In the genomic region with DNA sequence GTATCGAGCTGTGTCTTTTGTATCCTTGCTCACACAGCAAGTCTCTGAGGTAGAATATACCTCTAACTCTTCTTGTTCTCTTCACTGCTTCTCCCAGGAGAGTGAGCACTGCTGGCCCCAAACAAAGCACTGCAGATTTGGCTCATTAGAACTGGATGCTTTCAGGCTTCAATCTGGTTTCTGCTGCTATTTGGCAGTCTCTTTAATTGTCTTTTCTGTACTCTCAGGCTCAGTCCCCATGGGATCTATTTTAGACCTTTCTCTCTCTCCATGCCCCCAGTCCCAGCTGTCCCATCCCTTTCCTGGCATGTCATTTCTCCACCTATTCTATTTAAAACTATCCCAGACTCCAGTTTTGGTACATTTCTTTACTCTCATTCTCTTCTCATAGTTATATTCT, we compare ENCODE assay signal across 14 mouse cellular contexts. TPM values are rescaled to one million over a fixed set of nuclear protein-coding genes. Genes with fewer than 3 reads are reported as not detected.
DNase-seq lines count a peak whose midpoint lies in the region; ATAC-seq and TF ChIP-seq lines count a peak whose summit lies in the region.
"Had no signal": no experiment of that assay in that cellular context is flagged by ENCODE, and none has a peak within 500 bp of the region (broad histone marks: within the 10 kb centered on the region; RNA-seq: fewer than 3 reads in every experiment).

No protein-coding gene starts in this region.

- peak; percentile 13 for DNase-seq in forebrain, postnatal 0 days
- no peak for DNase-seq in forebrain, embryonic 11.5 days (ENCODE audit: low spot score)
- DNase-seq in layer of hippocampus, adult 2 months (ENCODE audit: low spot score in 2 of 2): peak; percentile 55 to 58
- DNase-seq in telencephalon, adult 2 months (ENCODE audit: low read depth, low spot score): peak; percentile 83
- DNase-seq in embryo, embryonic 10.5 days (ENCODE audit: low spot score): no peak
- no peak for DNase-seq in gastrocnemius, postnatal 14 days
- DNase-seq: adrenal gland, adult 2 months; kidney, postnatal 14 days; lung, postnatal 4 days had no signal

- no peak overlapping the region for H3K4me2 ChIP-seq in forebrain, postnatal 0 days (ENCODE audit: low read depth)
- H3K4me2 ChIP-seq in forebrain, embryonic 11.5 days (ENCODE audit: low read depth, low read length, severe bottlenecking): no peak overlapping the region
- H3K4me2 ChIP-seq in neural tube, embryonic 14.5 days (ENCODE audit: low read depth, low read length): no peak overlapping the region
- H3K4me2 ChIP-seq in neural tube, embryonic 15.5 days: no peak overlapping the region
- H3K4me2 ChIP-seq: hindbrain, embryonic 15.5 days; liver, embryonic 11.5 days had no signal

- no peak for TF ChIP-seq CTCF in forebrain, postnatal 0 days (IDR thresholded peaks at IDR 0.05; ENCODE audit: low read depth)
- no peak for TF ChIP-seq CTCF in layer of hippocampus, adult 2 months (conservative IDR thresholded peaks at IDR 0.05)

- no peak overlapping the region for H3K9ac ChIP-seq in forebrain, postnatal 0 days
- H3K9ac ChIP-seq in forebrain, embryonic 11.5 days (ENCODE audit: low read length): no peak overlapping the region
- no peak overlapping the region for H3K9ac ChIP-seq in neural tube, embryonic 14.5 days (replicated peaks; ENCODE audit: low read depth, low read length)
- H3K9ac ChIP-seq in neural tube, embryonic 15.5 days (replicated peaks): no peak overlapping the region
- H3K9ac ChIP-seq: hindbrain, embryonic 15.5 days had no signal

- H3K4me3 ChIP-seq in forebrain, postnatal 0 days (ENCODE audit: low read depth, low read length): no peak overlapping the region
- H3K4me3 ChIP-seq in forebrain, embryonic 11.5 days (ENCODE audit: low read depth, low read length): no peak overlapping the region
- H3K4me3 ChIP-seq in neural tube, embryonic 14.5 days (ENCODE audit: low read depth, low read length): no peak overlapping the region
- no peak overlapping the region for H3K4me3 ChIP-seq in neural tube, embryonic 15.5 days (replicated peaks)
- no peak overlapping the region for H3K4me3 ChIP-seq in layer of hippocampus, adult 2 months
- H3K4me3 ChIP-seq: hindbrain, embryonic 15.5 days had no signal

- H3K9me3 ChIP-seq in forebrain, postnatal 0 days (ENCODE audit: low read length): no peaks in the 10 kb centered on the region
- H3K9me3 ChIP-seq in forebrain, embryonic 11.5 days (ENCODE audit: control insufficient read depth, low read length): no peaks in the 10 kb centered on the region
- no peaks in the 10 kb centered on the region for H3K9me3 ChIP-seq in neural tube, embryonic 14.5 days (ENCODE audit: control insufficient read depth, low read length)
- no peaks in the 10 kb centered on the region for H3K9me3 ChIP-seq in neural tube, embryonic 15.5 days (replicated peaks)
- H3K9me3 ChIP-seq: hindbrain, embryonic 15.5 days had no signal

- no peaks in the 10 kb centered on the region for H3K27me3 ChIP-seq in forebrain, postnatal 0 days (ENCODE audit: insufficient read depth, low read length)
- no peaks in the 10 kb centered on the region for H3K27me3 ChIP-seq in forebrain, embryonic 11.5 days (ENCODE audit: control insufficient read depth, insufficient read depth, low read length)
- no peaks in the 10 kb centered on the region for H3K27me3 ChIP-seq in neural tube, embryonic 14.5 days (ENCODE audit: control insufficient read depth, insufficient read depth, low read length)
- H3K27me3 ChIP-seq in neural tube, embryonic 15.5 days (replicated peaks): no peaks in the 10 kb centered on the region
- H3K27me3 ChIP-seq: hindbrain, embryonic 15.5 days had no signal

- H3K27ac ChIP-seq in forebrain, postnatal 0 days (ENCODE audit: low read depth, low read length): no peak overlapping the region
- no peak overlapping the region for H3K27ac ChIP-seq in forebrain, embryonic 11.5 days (ENCODE audit: low read depth, low read length)
- H3K27ac ChIP-seq in neural tube, embryonic 14.5 days (ENCODE audit: low read depth, low read length): no peak overlapping the region
- H3K27ac ChIP-seq in neural tube, embryonic 15.5 days (replicated peaks): no peak overlapping the region
- peak overlapping the region; percentile 73 for H3K27ac ChIP-seq in layer of hippocampus, adult 2 months
- H3K27ac ChIP-seq: hindbrain, embryonic 15.5 days had no signal

- no peaks in the 10 kb centered on the region for H3K4me1 ChIP-seq in forebrain, postnatal 0 days (ENCODE audit: insufficient read depth)
- H3K4me1 ChIP-seq in forebrain, embryonic 11.5 days (replicated peaks; ENCODE audit: control insufficient read depth, insufficient read depth, low read length): no peaks in the 10 kb centered on the region
- no peaks in the 10 kb centered on the region for H3K4me1 ChIP-seq in neural tube, embryonic 14.5 days (ENCODE audit: control insufficient read depth, insufficient read depth, low read length)
- H3K4me1 ChIP-seq in neural tube, embryonic 15.5 days: no peaks in the 10 kb centered on the region
- H3K4me1 ChIP-seq: hindbrain, embryonic 15.5 days had no signal

- intact Hi-C loops in gastrocnemius, postnatal 14 days (cut with DNase I; ENCODE audit: low total_unique reads): no loop called here

- 38% methylated on average over 1 of the region's 1 CpGs for WGBS in forebrain, postnatal 0 days
- WGBS in forebrain, embryonic 11.5 days: 56% methylated on average over 1 of the region's 1 CpGs
- 38% methylated on average over 1 of the region's 1 CpGs for WGBS in neural tube, embryonic 14.5 days
- WGBS in neural tube, embryonic 15.5 days: 36% methylated on average over 1 of the region's 1 CpGs

- H3K36me3 ChIP-seq in forebrain, postnatal 0 days (ENCODE audit: insufficient read depth): no peaks in the 10 kb centered on the region; the same call in 1 of the 2 replicates
- H3K36me3 ChIP-seq in forebrain, embryonic 11.5 days (ENCODE audit: control insufficient read depth, insufficient read depth, low read length): no peaks in the 10 kb centered on the region
- no peaks in the 10 kb centered on the region for H3K36me3 ChIP-seq in neural tube, embryonic 14.5 days (ENCODE audit: control insufficient read depth, insufficient read depth, low read length)
- H3K36me3 ChIP-seq in neural tube, embryonic 15.5 days: no peaks in the 10 kb centered on the region
- H3K36me3 ChIP-seq: hindbrain, embryonic 15.5 days had no signal

- ATAC-seq in forebrain, postnatal 0 days: peak; percentile 71
- ATAC-seq in forebrain, embryonic 11.5 days (replicated peaks; ENCODE audit: low FRiP score): no peak
- ATAC-seq in neural tube, embryonic 14.5 days (ENCODE audit: low read depth): peak; percentile 76; the same call in 1 of the 2 replicates
- no peak for ATAC-seq in neural tube, embryonic 15.5 days (ENCODE audit: low FRiP score)
- ATAC-seq: midbrain, embryonic 16.5 days had no signal

RNA-seq across cellular contexts. Expression of a gene that starts 15.0 kb away (rescaled TPM):
- 20.5 and 22.1 TPM in 2 replicates for total RNA-seq in forebrain, postnatal 0 days (2014; rRNA removed)
- 3.8 and 5.9 TPM in 2 replicates for polyA plus RNA-seq in forebrain, postnatal 0 days (2015; fragmentation: Nextera tagmentation; extraction: Ambion mirVana)
- polyA plus RNA-seq in forebrain, embryonic 11.5 days (2014; fragmentation: Nextera tagmentation; extraction: Ambion mirVana): 0.15 and 0.60 TPM in 2 replicates
- 8.1 and 8.4 TPM in 2 replicates for polyA plus RNA-seq in neural tube, embryonic 14.5 days (2014; fragmentation: Nextera tagmentation; extraction: Ambion mirVana)
- polyA plus RNA-seq in neural tube, embryonic 15.5 days (2015; fragmentation: Nextera tagmentation; extraction: Ambion mirVana): 5.0 and 5.4 TPM in 2 replicates
- total RNA-seq in layer of hippocampus, adult 2 months (2021): 100 to 1,000 TPM; 112 to 124 TPM
- under 1 TPM; 0.29 to 0.51 TPM for total RNA-seq in gastrocnemius, postnatal 14 days (2021)

Comparison
In these comparisons a context has a peak if more than half of its experiments do, and no peak if none do; other contexts are left out.
1. ATAC-seq: peak in forebrain, postnatal 0 days (single experiment) and neural tube, embryonic 14.5 days (single experiment); none in forebrain, embryonic 11.5 days (single experiment) and neural tube, embryonic 15.5 days (single experiment).
2. DNase-seq: peak in forebrain, postnatal 0 days (single experiment), layer of hippocampus, adult 2 months (2 of 2) and telencephalon, adult 2 months (single experiment); none in forebrain, embryonic 11.5 days (single experiment), embryo, embryonic 10.5 days (single experiment) and gastrocnemius, postnatal 14 days (single experiment).